Mouse (Mus musculus) E14TG2a.4 (cell line): ENCODE results near the gene Eif3j1.

ENCODE experiments used
- CTCF ChIP-seq: conservative IDR thresholded peaks from 2 replicates; pipeline ENCODE4 v1.5.1; 2014; ENCODE audit warnings: low read length
- NANOG ChIP-seq: IDR thresholded peaks from 2 replicates; pipeline ENCODE4 v1.6.1; 2014; ENCODE audit warnings: borderline replicate concordance, low read length, mixed read lengths
- POU5F1 ChIP-seq: IDR thresholded peaks from 2 replicates; pipeline ENCODE4 v1.6.1; 2014; ENCODE audit warnings: low read length, borderline replicate concordance

DNA sequence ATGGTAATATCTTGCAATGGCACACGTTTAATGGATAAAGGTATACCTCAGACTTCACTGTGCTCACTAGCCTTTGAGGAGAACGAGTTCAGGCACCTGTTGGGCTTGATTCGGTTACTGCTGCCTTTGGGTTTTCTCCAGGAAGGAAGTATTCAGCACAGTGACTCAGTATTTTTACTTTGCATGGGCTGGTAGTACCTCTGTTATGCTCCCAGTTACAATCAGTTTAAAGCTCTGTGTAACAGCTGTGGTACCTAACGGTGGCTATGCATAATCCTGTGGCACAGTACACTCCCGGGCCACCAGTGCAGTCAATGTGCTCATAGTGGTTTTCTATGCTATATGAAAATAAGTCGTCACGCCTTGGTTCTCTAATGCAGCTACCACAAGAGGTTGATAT lies 16.9 kb upstream of the Eif3j1 start:
- TF ChIP-seq CTCF (no peak), POU5F1 (no peak), NANOG (no peak)
